Mouse (Mus musculus) spleen, postnatal 10 days (tissue): ENCODE results near the gene Casq1.
"Not testable (repeated sequence)": the region's sequence is repeated elsewhere in the genome, so short reads cannot be mapped to it uniquely, and the experiment has no call there.

Experiments
- DNase-seq, 2 experiments: peaks; one replicate each; pipeline ENCODE4 v3.0.0; 2021 to 2022; ENCODE audit warnings: low spot score in 2 of 2

Gene Casq1

GRCm38 (mm10) chr1:172219451-172220406 lies at the start of gene Casq1:
Gene Casq1, minus strand, starts transcription at chr1:172219868.
- no peak for DNase-seq

- DNase-seq, result no peak
These were observed 41.9 kb upstream of the Casq1 start, which contains the start of gene Igsf8 for GRCm38 (mm10) chr1:172261477-172262078. Gene Igsf8, plus strand, starts transcription at chr1:172261641.

- no peak for DNase-seq
These were observed 38.6 kb upstream of the Casq1 start, which contains the start of gene Atp1a4 for GRCm38 (mm10) chr1:172258314-172258713. Gene Atp1a4, minus strand, starts transcription at chr1:172258414.

- peak in 1 of 2 experiments; percentile 37 for DNase-seq
These were observed 28.0 kb upstream of the Casq1 start for GRCm38 (mm10) chr1:172247679-172248078.

GRCm38 (mm10) chr1:172247216-172247615 lies 27.5 kb upstream of the Casq1 start:
- no peak for DNase-seq

- not testable (repeated sequence) for DNase-seq
These were observed 25.0 kb upstream of the Casq1 start for GRCm38 (mm10) chr1:172244645-172245044.

GRCm38 (mm10) chr1:172243547-172244205 lies 24.0 kb upstream of the Casq1 start:
- DNase-seq, result no peak

- DNase-seq, result no peak
These were observed 22.7 kb upstream of the Casq1 start for GRCm38 (mm10) chr1:172242401-172242800.

- no peak for DNase-seq
These were observed 21.5 kb upstream of the Casq1 start for GRCm38 (mm10) chr1:172240945-172241708.

- no peak for DNase-seq
These were observed 9.5 kb upstream of the Casq1 start for GRCm38 (mm10) chr1:172229215-172229614.

GRCm38 (mm10) chr1:172228209-172228608 lies 8.5 kb upstream of the Casq1 start:
- no peak for DNase-seq

- DNase-seq, result no peak
These were observed 1.8 kb upstream of the Casq1 start for GRCm38 (mm10) chr1:172221297-172222063.

- no peak for DNase-seq
These were observed 746 bp upstream of the Casq1 start for GRCm38 (mm10) chr1:172220414-172220813.

GRCm38 (mm10) chr1:172218164-172218910 lies 1.3 kb downstream of the Casq1 start:
- DNase-seq, result no peak

GRCm38 (mm10) chr1:172217148-172217547 lies 2.5 kb downstream of the Casq1 start:
- DNase-seq, result peak; percentile 81 to 90

- no peak for DNase-seq
These were observed 4.9 kb downstream of the Casq1 start for GRCm38 (mm10) chr1:172214748-172215147.

- DNase-seq, result no peak
These were observed 5.9 kb downstream of the Casq1 start for GRCm38 (mm10) chr1:172213771-172214170.

GRCm38 (mm10) chr1:172212776-172213175 lies 6.9 kb downstream of the Casq1 start:
- DNase-seq, result no peak

- no peak for DNase-seq
These were observed 12.5 kb downstream of the Casq1 start for GRCm38 (mm10) chr1:172207111-172207584.
